Mouse (Mus musculus) ES-E14 (cell line): ENCODE data around the gene Bpi. TPM values are rescaled to one million over a fixed set of nuclear protein-coding genes. Genes with fewer than 3 reads are reported as not detected.

ENCODE experiments used
- DNase-seq: peaks from one replicate; pipeline ENCODE4 v3.0.0-alpha.2; 2013; ENCODE audit warnings: low read depth, low spot score
- H3K27ac ChIP-seq: 2 replicates; pipeline ENCODE4 v1.5.1; 2012; ENCODE audit warnings: low read depth, mild to moderate bottlenecking, low read length, moderate library complexity, mixed read lengths; ENCODE audit not compliant: poor library complexity, insufficient read depth, severe bottlenecking
- H3K36me3 ChIP-seq: 2 replicates; pipeline ENCODE4 v1.6.1; 2012; ENCODE audit warnings: mild to moderate bottlenecking, low read length, moderate library complexity, mixed read lengths; ENCODE audit not compliant: control insufficient read depth, poor library complexity, insufficient read depth, severe bottlenecking
- H3K4me1 ChIP-seq, 2 experiments: fragments of 150-350 bp in 1 of 2; sonication (generic) in 1 of 2; 2 replicates each; pipeline ENCODE4 v1.6.1; 2012; ENCODE audit warnings: low read length in 2 of 2, mild to moderate bottlenecking in 1 of 2, mixed read lengths in 1 of 2; ENCODE audit not compliant: control insufficient read depth in 2 of 2, insufficient read depth in 2 of 2, poor library complexity in 1 of 2
- H3K4me3 ChIP-seq, 2 experiments: fragments of 150-350 bp in 1 of 2; sonication (generic) in 1 of 2; 2 replicates each; pipeline ENCODE4 v1.5.1; 2012; ENCODE audit warnings: low read length in 2 of 2, low read depth in 1 of 2, mild to moderate bottlenecking in 1 of 2, mixed read lengths in 1 of 2; ENCODE audit not compliant: insufficient read depth in 1 of 2, poor library complexity in 1 of 2, severe bottlenecking in 1 of 2
- H3K9ac ChIP-seq: 2 replicates; pipeline ENCODE4 v1.6.1; 2012; ENCODE audit warnings: low read depth, mild to moderate bottlenecking, low read length, mixed read lengths; ENCODE audit not compliant: poor library complexity, insufficient read depth, severe bottlenecking
- H3K9me3 ChIP-seq: fragments of 150-350 bp; sonication (generic); 2 replicates; pipeline ENCODE4 v1.6.1; 2012; ENCODE audit warnings: low read depth, mild to moderate bottlenecking, low read length; ENCODE audit not compliant: control insufficient read depth, insufficient read depth
- CHD2 ChIP-seq: IDR thresholded peaks from 2 replicates; pipeline ENCODE4 v1.6.1; 2014; ENCODE audit warnings: mild to moderate bottlenecking, low read depth, low read length, inconsistent platforms
- HCFC1 ChIP-seq: IDR thresholded peaks from 2 replicates; pipeline ENCODE4 v1.6.1; 2012; ENCODE audit warnings: low read length, inconsistent platforms, borderline replicate concordance; ENCODE audit not compliant: insufficient read depth
- MAFK ChIP-seq: IDR thresholded peaks from 2 replicates; pipeline ENCODE4 v1.6.1; 2014; ENCODE audit warnings: mild to moderate bottlenecking, low read depth, low read length, inconsistent platforms; ENCODE audit not compliant: insufficient read depth
- ZC3H11A ChIP-seq: IDR thresholded peaks from 2 replicates; pipeline ENCODE4 v1.6.1; 2012; ENCODE audit warnings: low read depth, mild to moderate bottlenecking, inconsistent platforms, low read length, borderline replicate concordance
- ZNF384 ChIP-seq: IDR thresholded peaks from 2 replicates; pipeline ENCODE4 v1.6.1; 2012; ENCODE audit warnings: low read depth, low read length, inconsistent platforms
- in situ Hi-C, 2 experiments: fragments of 600-800 bp; cut with MboI; formaldehyde crosslinking; loops; one replicate each; pipeline ENCODE4 v1.15.1; 2025; ENCODE audit warnings: low sequenced_read_pairs in 2 of 2, inconsistent platforms in 1 of 2; ENCODE audit not compliant: unreplicated experiment in 2 of 2
- total RNA-seq: library from RNA; depleted of rRNA; stranded (reverse); fragments of 300-350 nt; gene quantifications from 2 replicates; pipeline ENCODE4 v1.2.3, GENCODE M21; 2012

Bpi gene
- total RNA-seq, 1 experiment: 0.31 TPM

GRCm38 (mm10) chr2:158283136-158283535, 25.2 kb downstream of the Bpi start:
- DNase-seq: no peak
- Histone ChIP-seq H3K9me3 (no peaks in the 10 kb centered on the region), H3K27ac (no peak overlapping the region), H3K4me3 (no peak overlapping the region), H3K4me1 (peaks cover 0 to 8% of the 10 kb centered on the region in 2 experiments; a peak in 1 of 4 replicates), H3K9ac (no peak overlapping the region), H3K36me3 (no peaks in the 10 kb centered on the region)
- TF ChIP-seq CHD2 (no peak), ZNF384 (no peak), ZC3H11A (no peak), HCFC1 (no peak), MAFK (no peak)
- in situ Hi-C loops: no loop called here

GRCm38 (mm10) chr2:158283771-158284170, 25.9 kb downstream of the Bpi start:
- H3K9me3 ChIP-seq: no peaks in the 10 kb centered on the region
- in situ Hi-C loops: no loop called here
- no peak overlapping the region for H3K9ac ChIP-seq
- TF ChIP-seq ZNF384 (no peak), MAFK (no peak), ZC3H11A (no peak), HCFC1 (no peak), CHD2 (no peak)
- H3K36me3 ChIP-seq: no peaks in the 10 kb centered on the region
- peaks cover 0 to 8% of the 10 kb centered on the region in 2 experiments; a peak in 1 of 4 replicates for H3K4me1 ChIP-seq
- DNase-seq: no peak
- H3K27ac ChIP-seq: no peak overlapping the region
- no peak overlapping the region for H3K4me3 ChIP-seq

- peak; percentile 64 for DNase-seq
- peaks cover 0 to 8% of the 10 kb centered on the region in 2 experiments; a peak in 1 of 4 replicates for H3K4me1 ChIP-seq
- peak overlapping the region in 1 of 2 experiments; percentile 24; a peak in 1 of 4 replicates for H3K4me3 ChIP-seq
- in situ Hi-C loops: no loop called here
- no peak overlapping the region for H3K27ac ChIP-seq
- no peaks in the 10 kb centered on the region for H3K36me3 ChIP-seq
- no peaks in the 10 kb centered on the region for H3K9me3 ChIP-seq
- no peak overlapping the region for H3K9ac ChIP-seq
- TF ChIP-seq MAFK: peak; percentile 20; the same call in 1 of the 2 replicates
- no peak for TF ChIP-seq ZC3H11A
Observed at GRCm38 (mm10) chr2:158284571-158284970, 26.7 kb downstream of the Bpi start.

- no peak for TF ChIP-seq HCFC1
- no peak for TF ChIP-seq CHD2
- in situ Hi-C loops: no loop called here
- no peak overlapping the region for H3K9ac ChIP-seq
- H3K9me3 ChIP-seq: no peaks in the 10 kb centered on the region
- H3K36me3 ChIP-seq: no peaks in the 10 kb centered on the region
- no peak overlapping the region for H3K27ac ChIP-seq
- H3K4me3 ChIP-seq: no peak overlapping the region
- DNase-seq: no peak
- H3K4me1 ChIP-seq: peaks cover 0 to 8% of the 10 kb centered on the region in 2 experiments; a peak in 1 of 4 replicates
Observed at GRCm38 (mm10) chr2:158285655-158286054, 27.8 kb downstream of the Bpi start.

- H3K9ac ChIP-seq: no peak overlapping the region
- H3K4me3 ChIP-seq: no peak overlapping the region
- H3K9me3 ChIP-seq: no peaks in the 10 kb centered on the region
- no peaks in the 10 kb centered on the region; a peak in 1 of 4 replicates for H3K4me1 ChIP-seq
- no peak overlapping the region for H3K27ac ChIP-seq
- no peaks in the 10 kb centered on the region for H3K36me3 ChIP-seq
- TF ChIP-seq ZNF384: no peak
- no peak for DNase-seq
- in situ Hi-C loops: no loop called here
Observed at GRCm38 (mm10) chr2:158295700-158296099, 37.8 kb downstream of the Bpi start.
